22 mouse cellular contexts compared by ENCODE assay signal in the genomic region with DNA sequence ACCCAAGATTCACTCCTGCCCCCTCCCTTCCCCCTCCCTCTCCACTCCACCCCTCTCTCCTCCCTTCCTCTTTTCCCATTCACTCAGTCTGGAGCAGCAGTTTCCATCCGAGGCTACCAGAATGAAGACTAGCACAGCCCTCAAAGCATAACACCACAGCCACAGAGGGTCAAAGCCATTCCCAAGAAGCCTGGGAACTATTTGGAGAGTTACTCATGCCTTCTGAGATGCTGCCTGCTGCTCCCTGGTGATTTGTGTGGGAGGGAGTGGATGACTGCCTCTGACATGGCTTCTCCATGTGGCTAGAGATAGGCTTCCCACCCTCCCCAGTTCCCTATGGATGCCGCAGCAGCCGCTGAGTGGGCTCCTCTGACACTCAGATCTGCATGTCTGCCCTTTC. TPM values are rescaled to one million over a fixed set of nuclear protein-coding genes. Genes with fewer than 3 reads are reported as not detected.
DNase-seq lines count a peak whose midpoint lies in the region; ATAC-seq and TF ChIP-seq lines count a peak whose summit lies in the region.
"Had no signal": no experiment of that assay in that cellular context is flagged by ENCODE, and none has a peak within 500 bp of the region (broad histone marks: within the 10 kb centered on the region; RNA-seq: fewer than 3 reads in every experiment).

No protein-coding gene starts in this region.

- H3K4me3 ChIP-seq in kidney, embryonic 16.5 days (ENCODE audit: low read length) = no peak overlapping the region
- H3K4me3 ChIP-seq in hindbrain, embryonic 14.5 days (replicated peaks; ENCODE audit: low read length) = no peak overlapping the region
- H3K4me3 ChIP-seq: embryonic facial prominence, embryonic 12.5 days; forebrain, embryonic 15.5 days; gastrocnemius, adult 2 months; heart, embryonic 12.5 days; hindbrain, embryonic 10.5 days; hindbrain, embryonic 15.5 days had no signal

- H3K4me1 ChIP-seq in kidney, embryonic 16.5 days (ENCODE audit: insufficient read depth, low read length) = no peaks in the 10 kb centered on the region
- H3K4me1 ChIP-seq in hindbrain, embryonic 14.5 days (replicated peaks; ENCODE audit: control insufficient read depth, insufficient read depth, low read length) = no peaks in the 10 kb centered on the region
- H3K4me1 ChIP-seq: embryonic facial prominence, embryonic 12.5 days; forebrain, embryonic 15.5 days; heart, embryonic 12.5 days; hindbrain, embryonic 15.5 days had no signal

- POLR2A ChIA-PET in Patski (lab: Charles Lee) = no interaction called here

- 0 out of 2 replicates have a peak, but pooled peaks cover 2% of the 10 kb centered on the region for H3K27me3 ChIP-seq in kidney, embryonic 16.5 days (ENCODE audit: insufficient read depth, low read length)
- no peaks in the 10 kb centered on the region for H3K27me3 ChIP-seq in Patski
- no peaks in the 10 kb centered on the region for H3K27me3 ChIP-seq in hindbrain, embryonic 14.5 days (ENCODE audit: control insufficient read depth, insufficient read depth, low read length)
- H3K27me3 ChIP-seq: forebrain, embryonic 15.5 days; hindbrain, embryonic 15.5 days had no signal

- no peak overlapping the region for H3K27ac ChIP-seq in kidney, embryonic 16.5 days (ENCODE audit: low read length)
- no peak overlapping the region for H3K27ac ChIP-seq in hindbrain, embryonic 14.5 days
- H3K27ac ChIP-seq: embryonic facial prominence, embryonic 12.5 days; forebrain, embryonic 15.5 days; gastrocnemius, adult 2 months; hindbrain, embryonic 10.5 days; hindbrain, embryonic 15.5 days had no signal

- ATAC-seq in kidney, embryonic 16.5 days (ENCODE audit: low FRiP score, low TSS enrichment) = peak; percentile 61; the same call in 1 of the 2 replicates
- peak; percentile 51 for ATAC-seq in Patski
- no peak for ATAC-seq in hindbrain, embryonic 14.5 days (ENCODE audit: low FRiP score)
- ATAC-seq: forebrain, embryonic 15.5 days had no signal

- WGBS in kidney, embryonic 16.5 days = 37% methylated on average over 3 of the region's 3 CpGs
- 62% methylated on average over 3 of the region's 3 CpGs for WGBS in hindbrain, embryonic 14.5 days

- H3K9ac ChIP-seq in kidney, embryonic 16.5 days (replicated peaks; ENCODE audit: low read length) = no peak overlapping the region
- H3K9ac ChIP-seq in hindbrain, embryonic 14.5 days = no peak overlapping the region
- H3K9ac ChIP-seq: embryonic facial prominence, embryonic 12.5 days; forebrain, embryonic 15.5 days; heart, embryonic 12.5 days; hindbrain, embryonic 15.5 days had no signal

- TF ChIP-seq CTCF in Patski (IDR thresholded peaks at IDR 0.05) = no peak

- in situ Hi-C loops in Patski (cut with MboI; ENCODE audit: low pct_unique_long_range_greater_than_20kb) = loop anchor here (10.0 kb wide), 1 partner anchor 1100 kb away; no protein-coding TSS in a partner anchor

- H3K4me2 ChIP-seq in kidney, embryonic 16.5 days (replicated peaks; ENCODE audit: low read depth, low read length) = no peak overlapping the region
- no peak overlapping the region for H3K4me2 ChIP-seq in hindbrain, embryonic 14.5 days (replicated peaks)
- H3K4me2 ChIP-seq: embryonic facial prominence, embryonic 12.5 days; forebrain, embryonic 15.5 days; heart, embryonic 12.5 days; hindbrain, embryonic 15.5 days had no signal

- CTCF ChIA-PET in Patski (lab: Charles Lee) = interaction anchor here (0.8 kb wide), 1 partner anchor 1101 kb away, joined by 3 read pairs; no protein-coding TSS in a partner anchor

- H3K36me3 ChIP-seq in kidney, embryonic 16.5 days (ENCODE audit: insufficient read depth, low read length) = no peaks in the 10 kb centered on the region
- no peaks in the 10 kb centered on the region for H3K36me3 ChIP-seq in hindbrain, embryonic 14.5 days (replicated peaks; ENCODE audit: control insufficient read depth, insufficient read depth)
- H3K36me3 ChIP-seq: embryonic facial prominence, embryonic 12.5 days; forebrain, embryonic 15.5 days; heart, embryonic 12.5 days; hindbrain, embryonic 10.5 days; hindbrain, embryonic 15.5 days had no signal

- no peaks in the 10 kb centered on the region for H3K9me3 ChIP-seq in kidney, embryonic 16.5 days (ENCODE audit: low read length)
- H3K9me3 ChIP-seq in hindbrain, embryonic 14.5 days (ENCODE audit: control insufficient read depth, low read length) = no peaks in the 10 kb centered on the region
- H3K9me3 ChIP-seq: embryonic facial prominence, embryonic 12.5 days; forebrain, embryonic 15.5 days; heart, embryonic 12.5 days; hindbrain, embryonic 10.5 days; hindbrain, embryonic 15.5 days had no signal

- peak; percentile 11 for DNase-seq in adrenal gland, postnatal 14 days
- no peak for DNase-seq in adrenal gland, postnatal 25 days
- no peak for DNase-seq in kidney, postnatal 14 days
- DNase-seq in layer of hippocampus, adult 9-11 months = peak; percentile 42
- no peak for DNase-seq in layer of hippocampus, postnatal 25 days (ENCODE audit: extremely low spot score in 1 of 2, low spot score in 1 of 2)
- DNase-seq in Patski (ENCODE audit: low read depth, low spot score) = peak; percentile 25
- no peak for DNase-seq in hindbrain, embryonic 14.5 days (ENCODE audit: low spot score)
- DNase-seq: adrenal gland, adult 8-10 months; cerebellum, adult 2 months; cerebellum, postnatal 10 days; embryo, embryonic 11 days; gastrocnemius, adult 2 months; gastrocnemius, postnatal 25 days had no signal

RNA-seq across cellular contexts. Expression of a gene that starts 10.3 kb away (rescaled TPM):
- 0.93 and 1.1 TPM in 2 replicates for total RNA-seq in adrenal gland, postnatal 14 days (2021)
- 2.4 and 2.9 TPM in 2 replicates for total RNA-seq in adrenal gland, postnatal 25 days (2021)
- polyA plus RNA-seq in kidney, embryonic 16.5 days (2015; fragmentation: Nextera tagmentation; extraction: Ambion mirVana) = 0.05 and 0.06 TPM in 2 replicates
- 100 to 1,000 TPM; 304 to 416 TPM for total RNA-seq in layer of hippocampus, postnatal 25 days (2021)
- 0.42 TPM for polyA plus RNA-seq in Patski (2021)
- polyA plus RNA-seq in hindbrain, embryonic 14.5 days (2014; fragmentation: Nextera tagmentation; extraction: Ambion mirVana) = 6.2 and 6.9 TPM in 2 replicates
- total RNA-seq: common myeloid progenitor, adult 5-6 weeks; granulocyte monocyte progenitor cell, adult 5-6 weeks; MEL had no signal

Comparison
In these comparisons a context has a peak if more than half of its experiments do, and no peak if none do; other contexts are left out.
1. DNase-seq: peak in adrenal gland, postnatal 14 days (single experiment), layer of hippocampus, adult 9-11 months (single experiment) and Patski (single experiment); none in adrenal gland, postnatal 25 days (single experiment), kidney, postnatal 14 days (single experiment), layer of hippocampus, postnatal 25 days (0 of 2) and hindbrain, embryonic 14.5 days (single experiment).
2. RNA of a gene that starts 10.3 kb away (total RNA-seq): 304 to 416 TPM in layer of hippocampus, postnatal 25 days; 2.4 to 2.9 TPM in adrenal gland, postnatal 25 days and 0.93 to 1.1 TPM in adrenal gland, postnatal 14 days; every median in the first group is over 10 times any median in the second.